Mouse (Mus musculus): Measurements from ENCODE around the gene Abraxas1.

Gene Abraxas1

DNA sequence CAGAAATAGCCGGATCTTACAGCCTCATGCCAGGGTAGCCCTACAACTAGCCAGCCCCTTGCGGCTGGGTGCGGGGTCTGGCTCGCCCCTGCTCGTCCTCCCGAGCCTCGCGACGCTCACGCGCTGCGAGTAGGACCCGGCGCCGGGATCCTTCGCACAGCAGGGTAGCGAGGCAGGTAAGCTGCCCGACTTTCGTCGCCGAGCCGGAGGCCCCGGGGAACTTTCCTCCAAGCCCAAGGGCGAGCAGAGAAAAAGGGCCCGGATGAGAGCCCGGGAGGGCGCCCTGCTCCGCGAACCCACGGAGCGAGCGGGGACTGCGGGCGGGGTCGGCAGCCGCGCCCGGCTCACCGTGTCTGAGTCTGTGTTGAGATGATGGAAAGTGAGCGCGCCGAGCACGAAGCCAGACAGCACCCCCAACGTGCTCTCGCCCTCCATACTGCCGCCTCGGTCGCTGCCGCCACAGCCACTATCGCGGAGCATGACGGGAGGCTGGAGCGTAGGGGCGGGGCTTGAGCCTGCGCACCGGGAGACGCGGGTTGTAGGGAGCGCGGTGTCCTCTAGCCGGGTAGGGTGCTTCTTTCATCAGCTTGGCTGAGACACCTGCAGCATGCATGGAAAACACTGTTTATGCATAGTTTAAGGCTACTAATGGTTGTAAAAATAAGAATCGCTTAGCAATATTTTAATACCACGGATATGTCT is at the start of gene Abraxas1:
TSS of gene Abraxas1 (minus strand) at position 483 of the 702 bp plus-strand sequence.
- peak; percentile 84 for DNase-seq (ENCODE audit: low read depth)

GRCm38 (mm10) chr5:100869197-100869895 is 48.6 kb upstream of the Abraxas1 start:
- DNase-seq (ENCODE audit: low read depth): no peak

DNA sequence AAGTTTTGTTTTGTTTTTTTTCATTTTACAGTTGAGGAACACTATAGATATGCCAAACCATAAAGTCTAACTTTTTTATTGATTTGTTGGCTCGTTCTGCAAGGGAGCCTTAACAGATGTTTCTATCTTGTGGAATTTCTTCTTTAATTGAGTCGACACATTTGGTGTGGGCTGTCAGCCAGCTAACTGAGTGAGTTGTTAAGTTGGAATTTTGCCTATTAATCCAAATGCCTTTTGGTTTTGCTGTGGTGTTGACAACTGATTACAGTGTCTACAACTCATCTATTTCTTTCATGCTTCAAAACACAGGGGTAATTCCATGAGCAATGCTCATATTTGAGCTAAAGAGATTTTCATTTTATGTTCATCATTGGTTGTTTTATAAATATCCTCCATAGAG is 45.4 kb upstream of the Abraxas1 start:
- no peak for DNase-seq (ENCODE audit: low read depth)

GRCm38 (mm10) chr5:100864438-100864837 is 43.7 kb upstream of the Abraxas1 start:
- DNase-seq (ENCODE audit: low read depth): no peak

DNA sequence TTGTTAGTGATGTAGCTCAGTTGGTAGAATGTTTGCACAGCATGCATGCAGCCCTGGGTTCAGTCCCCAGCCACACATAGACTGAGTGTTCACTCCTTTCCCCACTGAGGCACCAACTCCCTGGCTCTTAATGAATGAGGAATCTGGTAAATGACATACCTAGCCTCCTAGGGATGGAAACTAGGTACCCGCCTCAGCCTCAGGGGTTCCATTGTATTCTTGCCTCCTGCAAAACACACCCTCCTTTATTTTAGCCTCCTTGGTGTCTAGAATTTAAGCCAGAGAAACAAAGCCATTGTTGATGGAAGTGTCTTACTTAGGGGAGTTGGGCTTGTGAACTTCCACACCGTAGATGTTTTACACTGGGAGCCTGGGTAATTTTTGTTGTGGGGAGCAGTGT is 42.3 kb upstream of the Abraxas1 start:
- no peak for DNase-seq (ENCODE audit: low read depth)

DNA sequence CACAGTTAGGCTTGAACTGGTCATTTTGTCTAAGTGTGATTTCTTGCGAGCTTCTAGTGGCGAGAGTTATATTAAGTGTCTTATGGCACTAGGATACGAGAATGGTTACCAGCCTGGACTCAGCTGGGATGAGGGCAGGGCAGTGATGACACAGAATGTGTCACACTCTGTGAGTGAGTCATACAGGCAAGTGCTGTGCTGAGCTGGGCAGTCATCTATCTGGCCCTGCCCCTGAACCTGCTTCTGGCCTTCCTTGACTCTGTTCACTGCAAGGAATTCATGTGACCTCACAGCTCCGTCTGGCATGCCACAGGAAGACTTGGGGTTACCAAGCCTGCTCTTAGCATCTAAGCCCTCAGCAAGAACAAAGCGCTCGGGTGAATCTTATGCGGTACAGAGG is 41.0 kb upstream of the Abraxas1 start:
- peak; percentile 94 for DNase-seq (ENCODE audit: low read depth)

- peak; percentile 59 for DNase-seq (ENCODE audit: low read depth)
These were observed 40.4 kb upstream of the Abraxas1 start for GRCm38 (mm10) chr5:100861140-100861539.

GRCm38 (mm10) chr5:100860417-100861053 is 39.8 kb upstream of the Abraxas1 start:
- DNase-seq (ENCODE audit: low read depth): peak; percentile 91

GRCm38 (mm10) chr5:100856552-100856951 is 35.8 kb upstream of the Abraxas1 start:
- peak; percentile 49 for DNase-seq (ENCODE audit: low read depth)

DNA sequence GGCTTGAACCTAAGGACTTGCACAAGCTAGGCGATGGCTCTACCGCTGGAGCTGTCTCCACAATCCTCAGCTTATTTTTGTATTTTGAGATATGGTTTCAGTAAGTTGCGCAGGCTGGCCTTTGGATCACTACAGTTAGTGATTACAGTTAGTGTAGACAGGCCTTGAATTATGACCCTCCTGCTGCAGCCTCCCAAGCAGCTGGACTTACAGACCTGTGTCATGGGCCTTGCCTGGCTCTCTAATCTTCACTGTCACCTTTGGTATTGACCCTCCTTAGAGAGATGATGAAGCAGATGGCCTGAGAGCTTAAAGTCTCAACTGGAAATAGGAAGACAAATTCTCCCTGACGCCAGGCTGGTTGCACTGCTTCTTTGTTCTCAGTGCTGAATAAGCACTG is 33.2 kb upstream of the Abraxas1 start:
- no peak for DNase-seq (ENCODE audit: low read depth)

GRCm38 (mm10) chr5:100847143-100847542 is 26.4 kb upstream of the Abraxas1 start:
- peak; percentile 42 for DNase-seq (ENCODE audit: low read depth)

DNA sequence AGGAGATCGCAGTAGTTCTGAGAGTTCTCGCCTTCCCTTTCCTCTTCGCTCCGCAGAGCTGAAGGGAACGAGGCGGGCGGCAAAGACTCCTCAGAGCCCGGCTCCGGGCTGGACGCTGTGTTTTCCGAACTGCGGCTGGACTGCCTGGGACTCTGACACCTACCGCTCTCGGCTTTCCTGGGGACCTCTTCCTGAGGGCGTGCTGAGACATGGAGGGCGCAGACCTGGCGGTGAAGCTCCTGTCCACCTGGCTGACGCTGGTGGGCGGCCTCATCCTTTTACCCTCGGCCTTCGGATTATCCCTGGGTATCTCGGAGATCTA is 25.8 kb upstream of the Abraxas1 start:
- no peak for DNase-seq (ENCODE audit: low read depth)

DNA sequence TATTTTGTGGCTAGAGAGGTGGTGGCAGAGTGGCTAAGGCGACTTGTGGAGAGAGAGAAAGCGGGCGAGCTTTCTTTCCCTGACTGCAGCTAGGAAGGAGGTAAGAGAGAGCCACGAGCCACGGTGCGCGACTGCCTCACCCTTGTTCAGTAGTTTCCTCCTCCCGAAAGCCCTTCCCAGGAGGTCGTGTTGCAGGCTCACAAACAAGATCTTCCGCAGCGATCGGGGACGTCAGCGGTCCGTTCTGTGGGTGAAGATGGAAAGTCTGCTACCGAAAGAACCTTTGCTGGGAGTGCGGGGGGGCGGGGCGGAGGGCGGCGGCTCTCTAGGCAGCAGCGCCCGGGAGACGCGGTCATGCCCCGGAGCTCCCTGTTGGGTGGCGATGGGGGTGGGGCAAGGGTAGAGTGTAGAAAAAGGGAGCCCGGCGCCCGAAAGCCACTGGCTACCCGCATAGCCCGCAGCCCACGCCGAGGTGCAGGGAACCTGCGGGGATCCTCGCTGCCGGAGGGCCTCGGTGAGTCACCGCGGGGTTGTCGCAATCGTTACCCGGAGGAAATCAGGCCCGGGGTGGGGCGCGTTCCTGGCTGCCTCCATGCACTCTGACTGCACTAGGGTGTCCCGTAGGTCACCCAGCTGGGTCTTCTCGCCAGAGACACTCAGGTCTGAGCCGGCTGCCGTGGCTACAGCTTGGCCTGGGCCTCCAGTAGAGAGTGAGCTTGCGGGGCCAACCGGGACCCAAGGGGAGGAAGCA is 25.3 kb upstream of the Abraxas1 start:
- DNase-seq (ENCODE audit: low read depth): peak; percentile 79

- DNase-seq (ENCODE audit: low read depth): no peak
These were observed 24.7 kb upstream of the Abraxas1 start, which contains the start of gene Gpat3 for GRCm38 (mm10) chr5:100845485-100845847. TSS of gene Gpat3 (plus strand) at chr5:100845713.

DNA sequence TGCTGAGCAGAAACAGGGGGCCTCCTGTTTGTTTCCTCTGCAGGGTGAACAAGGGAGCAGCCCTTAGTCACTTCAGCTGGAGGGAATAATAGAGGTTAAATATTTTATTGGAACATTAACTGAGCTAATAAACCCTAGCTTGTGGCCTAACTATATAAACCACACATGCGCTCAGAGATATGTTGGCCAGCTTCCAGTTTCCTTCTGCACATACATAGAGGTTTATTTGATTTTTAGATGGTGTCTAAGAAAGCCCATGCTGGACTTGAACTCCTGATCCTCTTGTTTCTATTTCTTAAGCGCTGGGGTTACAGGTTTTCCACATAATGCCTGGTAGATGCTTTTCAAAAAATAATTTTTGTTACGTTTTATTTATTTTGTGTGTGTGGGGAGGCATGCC is 23.7 kb upstream of the Abraxas1 start:
- peak; percentile 70 for DNase-seq (ENCODE audit: low read depth)

DNA sequence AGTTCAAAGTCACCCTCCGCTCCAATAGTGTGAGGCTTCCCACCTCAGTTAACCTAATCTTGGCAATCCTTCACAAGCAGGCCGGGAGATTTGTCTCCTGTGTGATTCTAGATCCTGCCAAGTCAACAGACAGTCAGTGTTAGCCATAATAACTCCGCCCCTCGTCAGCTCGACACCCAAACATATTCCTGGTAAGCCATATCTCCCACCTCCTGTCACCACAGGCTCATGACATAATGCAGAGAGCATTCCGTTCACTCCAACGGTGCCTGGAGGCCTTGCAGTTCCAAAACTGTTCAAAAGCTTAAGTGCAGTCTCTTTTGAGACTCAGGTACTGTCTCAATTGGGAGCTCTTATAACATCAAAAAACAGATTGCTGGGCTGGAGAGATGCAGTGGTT is 17.1 kb upstream of the Abraxas1 start:
- no peak for DNase-seq (ENCODE audit: low read depth)

GRCm38 (mm10) chr5:100835862-100836538 is 15.2 kb upstream of the Abraxas1 start:
- DNase-seq (ENCODE audit: low read depth): no peak

DNA sequence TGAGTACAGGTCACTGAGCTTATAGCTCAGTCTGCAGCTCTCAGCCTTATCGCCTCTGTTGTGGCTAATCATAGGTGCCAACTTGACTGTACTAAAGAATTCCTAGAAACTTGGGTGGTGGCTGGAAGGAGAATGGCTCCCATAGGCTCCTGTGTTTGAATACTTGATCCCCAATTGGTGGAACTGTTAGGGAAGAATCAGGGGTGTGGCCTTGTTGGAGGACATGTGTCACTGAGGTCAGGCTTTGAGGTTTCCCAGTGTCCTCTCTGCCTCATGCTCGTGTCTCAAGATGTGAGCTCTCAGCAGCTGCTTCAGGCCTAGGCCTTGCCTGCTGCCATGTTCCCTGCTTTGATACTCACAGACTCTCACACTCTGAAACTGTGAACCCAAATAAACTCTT is 13.1 kb upstream of the Abraxas1 start:
- DNase-seq (ENCODE audit: low read depth): no peak

- DNase-seq (ENCODE audit: low read depth): no peak
These were observed 11.9 kb upstream of the Abraxas1 start for GRCm38 (mm10) chr5:100832680-100833079.

DNA sequence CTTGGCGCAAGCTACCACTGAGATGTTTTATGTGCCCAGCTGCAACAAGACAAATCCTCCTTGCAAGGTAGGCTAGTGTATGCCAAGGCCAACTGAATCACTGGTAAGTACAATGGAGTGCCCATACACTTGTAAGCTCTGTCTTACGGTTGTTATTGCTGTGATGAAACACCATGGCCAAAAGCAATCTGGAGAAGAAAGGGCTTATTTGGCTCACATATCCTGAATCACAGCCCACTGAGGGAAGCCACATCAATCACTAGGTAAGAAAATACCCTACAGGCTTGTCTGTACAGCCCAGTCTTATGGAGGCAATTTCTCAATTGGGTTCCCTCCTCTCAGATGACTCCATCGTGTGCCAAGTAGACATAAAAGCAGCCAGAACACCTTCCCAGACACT is 7.9 kb upstream of the Abraxas1 start:
- DNase-seq (ENCODE audit: low read depth): no peak

- no peak for DNase-seq (ENCODE audit: low read depth)
These were observed 5.8 kb upstream of the Abraxas1 start for GRCm38 (mm10) chr5:100826531-100826930.

DNA sequence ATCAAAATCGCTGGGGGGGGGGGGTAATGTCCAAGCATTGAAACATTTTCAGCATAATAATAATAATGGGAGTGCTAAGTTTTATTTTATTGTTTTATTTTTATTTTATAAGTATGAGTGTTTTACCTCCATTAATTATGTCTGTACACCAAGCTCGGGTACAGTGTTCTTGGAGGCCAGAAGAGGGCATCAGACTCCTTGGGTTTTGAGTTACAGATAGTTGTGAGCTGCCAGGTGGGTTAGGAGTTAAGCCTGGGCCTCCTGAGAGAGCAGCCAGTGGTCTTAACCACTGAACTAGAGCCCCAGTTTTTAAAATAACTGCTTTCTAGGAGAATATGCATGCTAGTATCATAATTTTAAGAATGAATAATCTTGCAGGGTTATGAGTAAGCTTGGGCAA is 5.2 kb upstream of the Abraxas1 start:
- DNase-seq (ENCODE audit: low read depth): peak; percentile 75
